Comparison of ENCODE assay signal across 11 mouse cellular contexts in the genomic region with DNA sequence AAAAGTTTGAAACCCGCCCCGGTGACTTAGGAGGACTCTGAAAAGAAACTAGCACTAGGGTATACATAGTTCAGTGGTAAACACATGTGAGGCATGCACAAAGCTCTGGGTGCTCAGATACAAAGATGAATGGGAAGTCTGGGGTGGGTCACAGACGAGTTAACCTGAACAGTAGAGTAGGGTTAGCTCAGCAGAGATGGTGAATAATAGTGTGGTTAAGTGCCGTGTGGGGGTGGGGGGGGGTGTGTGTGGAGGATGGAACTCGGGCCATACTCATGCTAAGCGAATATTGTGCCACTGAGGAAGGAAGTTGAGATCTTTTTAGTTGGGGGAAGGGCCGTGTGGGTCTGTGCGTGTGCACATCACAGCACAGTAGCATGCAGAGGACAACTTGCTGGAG. TPM values are rescaled to one million over a fixed set of nuclear protein-coding genes. Genes with fewer than 3 reads are reported as not detected.
A peak's percentile ranks its signal among the peaks of the same experiment; 100 is the strongest.
DNase-seq lines count a peak whose midpoint lies in the region; ATAC-seq and TF ChIP-seq lines count a peak whose summit lies in the region.
"Had no signal": no experiment of that assay in that cellular context is flagged by ENCODE, and none has a peak within 500 bp of the region (broad histone marks: within the 10 kb centered on the region; RNA-seq: fewer than 3 reads in every experiment).

No protein-coding gene starts in this region.

- H3K4me1 ChIP-seq in hindbrain, embryonic 10.5 days (replicated peaks), result peaks cover 35% of the 10 kb centered on the region
- H3K4me1 ChIP-seq in hindbrain, embryonic 11.5 days (replicated peaks; ENCODE audit: control insufficient read depth, insufficient read depth, low read length), result 0 out of 2 replicates have a peak, but pooled peaks cover 6% of the 10 kb centered on the region
- H3K4me1 ChIP-seq in ES-Bruce4 (ENCODE audit: control insufficient read depth, insufficient read depth, low read length), result peaks cover 4% of the 10 kb centered on the region
- peaks cover 27% of the 10 kb centered on the region for H3K4me1 ChIP-seq in forebrain, embryonic 12.5 days
- peaks cover 42% of the 10 kb centered on the region for H3K4me1 ChIP-seq in liver, embryonic 16.5 days (ENCODE audit: control insufficient read depth, low read depth, low read length)

- peaks cover 53% of the 10 kb centered on the region for H3K36me3 ChIP-seq in hindbrain, embryonic 10.5 days
- 0 out of 2 replicates have a peak, but pooled peaks cover 6% of the 10 kb centered on the region for H3K36me3 ChIP-seq in hindbrain, embryonic 11.5 days (ENCODE audit: control insufficient read depth, insufficient read depth, low read length)
- H3K36me3 ChIP-seq in ES-Bruce4 (ENCODE audit: control insufficient read depth, insufficient read depth, low read length, poor library complexity, severe bottlenecking), result peaks cover 37% of the 10 kb centered on the region
- H3K36me3 ChIP-seq in forebrain, embryonic 12.5 days (replicated peaks), result peaks cover 40% of the 10 kb centered on the region
- peaks cover 25% of the 10 kb centered on the region for H3K36me3 ChIP-seq in liver, embryonic 16.5 days (ENCODE audit: control insufficient read depth, insufficient read depth)

- H3K4me3 ChIP-seq in hindbrain, embryonic 10.5 days, result peak overlapping the region; percentile 86; the same call in 1 of the 2 replicates
- H3K4me3 ChIP-seq in hindbrain, embryonic 11.5 days (ENCODE audit: low read depth, low read length), result no peak overlapping the region
- H3K4me3 ChIP-seq in ES-Bruce4 (ENCODE audit: low read depth, low read length), result no peak overlapping the region
- H3K4me3 ChIP-seq in forebrain, embryonic 12.5 days (replicated peaks), result 0 out of 2 replicates have a peak overlapping the region, but pooled peaks have one; percentile 0
- H3K4me3 ChIP-seq in liver, embryonic 16.5 days (ENCODE audit: low read depth, low read length), result no peak overlapping the region

- H3K9me3 ChIP-seq in hindbrain, embryonic 10.5 days, result no peaks in the 10 kb centered on the region
- H3K9me3 ChIP-seq in hindbrain, embryonic 11.5 days (ENCODE audit: control insufficient read depth, low read length), result no peaks in the 10 kb centered on the region
- H3K9me3 ChIP-seq in ES-Bruce4 (replicated peaks; ENCODE audit: control insufficient read depth, insufficient read depth, low read length, poor library complexity, severe bottlenecking), result no peaks in the 10 kb centered on the region
- no peaks in the 10 kb centered on the region for H3K9me3 ChIP-seq in forebrain, embryonic 12.5 days
- no peaks in the 10 kb centered on the region for H3K9me3 ChIP-seq in liver, embryonic 16.5 days (replicated peaks; ENCODE audit: control insufficient read depth, low read length)
- H3K9me3 ChIP-seq: stomach, embryonic 15.5 days had no signal

- no peak for TF ChIP-seq CTCF in ES-Bruce4 (IDR thresholded peaks at IDR 0.05; ENCODE audit: low read depth, low read length)

- H3K27me3 ChIP-seq in hindbrain, embryonic 10.5 days (ENCODE audit: insufficient read depth, poor library complexity, severe bottlenecking), result no peaks in the 10 kb centered on the region
- no peaks in the 10 kb centered on the region for H3K27me3 ChIP-seq in hindbrain, embryonic 11.5 days (ENCODE audit: control insufficient read depth, insufficient read depth, low read length)
- no peaks in the 10 kb centered on the region for H3K27me3 ChIP-seq in ES-Bruce4 (ENCODE audit: control insufficient read depth, insufficient read depth, low read length, poor library complexity, severe bottlenecking)
- 0 out of 2 replicates have a peak, but pooled peaks cover 2% of the 10 kb centered on the region for H3K27me3 ChIP-seq in forebrain, embryonic 12.5 days
- H3K27me3 ChIP-seq in liver, embryonic 16.5 days (ENCODE audit: control insufficient read depth, insufficient read depth, low read depth, low read length), result no peaks in the 10 kb centered on the region
- H3K27me3 ChIP-seq: stomach, embryonic 15.5 days had no signal

- TF ChIP-seq EP300 in ES-Bruce4 (IDR thresholded peaks at IDR 0.05; ENCODE audit: insufficient read depth, low read depth, low read length), result no peak

- no peak for ATAC-seq in hindbrain, embryonic 11.5 days (ENCODE audit: low FRiP score)
- no peak for ATAC-seq in forebrain, embryonic 12.5 days (ENCODE audit: low FRiP score)
- ATAC-seq in liver, embryonic 16.5 days (ENCODE audit: low read depth), result no peak

- TF ChIP-seq POLR2A in ES-Bruce4 (IDR thresholded peaks at IDR 0.05; ENCODE audit: insufficient read depth, low read length), result no peak

- DNase-seq in hindbrain, embryonic 10.5 days (ENCODE audit: low spot score), result no peak
- DNase-seq in hindbrain, embryonic 11.5 days (ENCODE audit: low spot score), result no peak
- no peak for DNase-seq in adrenal gland, postnatal 10 days
- no peak for DNase-seq in frontal cortex, postnatal 10 days (ENCODE audit: low spot score in 2 of 2)
- no peak for DNase-seq in natural killer cell, adult 2 months (ENCODE audit: low spot score in 2 of 2)
- DNase-seq: cerebellum, postnatal 25 days had no signal

- no peak overlapping the region for H3K4me2 ChIP-seq in hindbrain, embryonic 11.5 days (replicated peaks; ENCODE audit: low read depth, low read length)
- H3K4me2 ChIP-seq in forebrain, embryonic 12.5 days, result peak overlapping the region; percentile 74; the same call in 1 of the 2 replicates
- H3K4me2 ChIP-seq in liver, embryonic 16.5 days (ENCODE audit: low read depth, low read length), result peak overlapping the region; percentile 83; the same call in 1 of the 2 replicates

- no peak overlapping the region for H3K27ac ChIP-seq in hindbrain, embryonic 10.5 days
- H3K27ac ChIP-seq in hindbrain, embryonic 11.5 days (ENCODE audit: low read depth, low read length), result no peak overlapping the region
- H3K27ac ChIP-seq in ES-Bruce4 (ENCODE audit: insufficient read depth, low read length), result no peak overlapping the region
- H3K27ac ChIP-seq in forebrain, embryonic 12.5 days, result no peak overlapping the region
- H3K27ac ChIP-seq in liver, embryonic 16.5 days (ENCODE audit: low read length), result no peak overlapping the region
- H3K27ac ChIP-seq: stomach, embryonic 15.5 days had no signal

- WGBS in hindbrain, embryonic 10.5 days, result 84% methylated on average over 8 of the region's 8 CpGs
- 83% methylated on average over 8 of the region's 8 CpGs for WGBS in hindbrain, embryonic 11.5 days
- WGBS in forebrain, embryonic 12.5 days, result 85% methylated on average over 8 of the region's 8 CpGs
- 40% methylated on average over 8 of the region's 8 CpGs for WGBS in liver, embryonic 16.5 days (ENCODE audit: insufficient replicate concordance)

- no peak overlapping the region for H3K9ac ChIP-seq in hindbrain, embryonic 11.5 days (ENCODE audit: low read depth, low read length)
- peak overlapping the region; percentile 88 for H3K9ac ChIP-seq in ES-Bruce4 (ENCODE audit: low read depth, poor library complexity, severe bottlenecking)
- peak overlapping the region; percentile 94; the same call in 1 of the 2 replicates for H3K9ac ChIP-seq in forebrain, embryonic 12.5 days
- H3K9ac ChIP-seq in liver, embryonic 16.5 days (ENCODE audit: low read depth, low read length), result no peak overlapping the region

RNA-seq across cellular contexts. Expression of a gene that starts 2.1 kb away (rescaled TPM):
- 609 and 683 TPM in 2 replicates for polyA plus RNA-seq in hindbrain, embryonic 10.5 days (2016; fragmentation: Nextera tagmentation; extraction: Ambion mirVana)
- 620 and 621 TPM in 2 replicates for polyA plus RNA-seq in hindbrain, embryonic 11.5 days (2014; fragmentation: Nextera tagmentation; extraction: Ambion mirVana)
- polyA plus RNA-seq in ES-Bruce4 (2011; ENCODE audit: insufficient read depth, insufficient read length, low read depth, missing spikeins), result 377 and 424 TPM in 2 replicates
- polyA plus RNA-seq in forebrain, embryonic 12.5 days (2016; fragmentation: Nextera tagmentation; extraction: Ambion mirVana), result 520 and 524 TPM in 2 replicates
- 279 and 280 TPM in 2 replicates for polyA plus RNA-seq in liver, embryonic 16.5 days (2015; fragmentation: Nextera tagmentation; extraction: Ambion mirVana)
- 1,000 to 10,000 TPM; 1,052 to 1,158 TPM for total RNA-seq in adrenal gland, postnatal 10 days (2021)

RNA-seq across cellular contexts. Expression of a gene that starts 2.1 kb away (rescaled TPM):
- polyA plus RNA-seq in hindbrain, embryonic 10.5 days (2016; fragmentation: Nextera tagmentation; extraction: Ambion mirVana), result 0.24 and 0.43 TPM in 2 replicates
- polyA plus RNA-seq in hindbrain, embryonic 11.5 days (2014; fragmentation: Nextera tagmentation; extraction: Ambion mirVana), result 0.36 and 0.54 TPM in 2 replicates
- 0.42 and 0.94 TPM in 2 replicates for polyA plus RNA-seq in ES-Bruce4 (2011; ENCODE audit: insufficient read depth, insufficient read length, low read depth, missing spikeins)
- polyA plus RNA-seq in forebrain, embryonic 12.5 days (2016; fragmentation: Nextera tagmentation; extraction: Ambion mirVana), result 0.29 TPM in 1 of 2 replicates, not detected in the other
- polyA plus RNA-seq in liver, embryonic 16.5 days (2015; fragmentation: Nextera tagmentation; extraction: Ambion mirVana), result 0.13 TPM in 1 of 2 replicates, not detected in the other
- total RNA-seq in adrenal gland, postnatal 10 days (2021), result under 1 TPM; 0.27 to 0.73 TPM
- polyA plus RNA-seq: limb, embryonic 11.5 days had no signal

RNA-seq across cellular contexts. Expression of a gene that starts 26.4 kb away (rescaled TPM):
- 18.8 and 38.5 TPM in 2 replicates for polyA plus RNA-seq in hindbrain, embryonic 10.5 days (2016; fragmentation: Nextera tagmentation; extraction: Ambion mirVana)
- 33.2 and 39.8 TPM in 2 replicates for polyA plus RNA-seq in hindbrain, embryonic 11.5 days (2014; fragmentation: Nextera tagmentation; extraction: Ambion mirVana)
- 0.41 and 0.55 TPM in 2 replicates for polyA plus RNA-seq in ES-Bruce4 (2011; ENCODE audit: insufficient read depth, insufficient read length, low read depth, missing spikeins)
- 30.3 and 37.6 TPM in 2 replicates for polyA plus RNA-seq in forebrain, embryonic 12.5 days (2016; fragmentation: Nextera tagmentation; extraction: Ambion mirVana)
- not detected in 2 replicates for polyA plus RNA-seq in liver, embryonic 16.5 days (2015; fragmentation: Nextera tagmentation; extraction: Ambion mirVana)
- total RNA-seq in adrenal gland, postnatal 10 days (2021), result 1 to 10 TPM; 2.5 to 4.3 TPM
- polyA plus RNA-seq: limb, embryonic 11.5 days had no signal

RNA-seq across cellular contexts. Expression of a gene that starts 36.1 kb away (rescaled TPM):
- 67.0 and 74.3 TPM in 2 replicates for polyA plus RNA-seq in hindbrain, embryonic 10.5 days (2016; fragmentation: Nextera tagmentation; extraction: Ambion mirVana)
- polyA plus RNA-seq in hindbrain, embryonic 11.5 days (2014; fragmentation: Nextera tagmentation; extraction: Ambion mirVana), result 62.5 and 70.0 TPM in 2 replicates
- 63.7 and 69.8 TPM in 2 replicates for polyA plus RNA-seq in ES-Bruce4 (2011; ENCODE audit: insufficient read depth, insufficient read length, low read depth, missing spikeins)
- polyA plus RNA-seq in forebrain, embryonic 12.5 days (2016; fragmentation: Nextera tagmentation; extraction: Ambion mirVana), result 47.1 and 54.2 TPM in 2 replicates
- polyA plus RNA-seq in liver, embryonic 16.5 days (2015; fragmentation: Nextera tagmentation; extraction: Ambion mirVana), result 17.8 and 18.2 TPM in 2 replicates
- 10 to 100 TPM; 61.7 to 68.2 TPM for total RNA-seq in adrenal gland, postnatal 10 days (2021)

Comparison
In these comparisons a context has a peak if more than half of its experiments do, and no peak if none do; other contexts are left out.
1. H3K4me3 ChIP-seq: peak in hindbrain, embryonic 10.5 days (single experiment) and forebrain, embryonic 12.5 days (single experiment); none in hindbrain, embryonic 11.5 days (single experiment), ES-Bruce4 (single experiment) and liver, embryonic 16.5 days (single experiment).
2. H3K9ac ChIP-seq: peak in ES-Bruce4 (single experiment) and forebrain, embryonic 12.5 days (single experiment); none in hindbrain, embryonic 11.5 days (single experiment) and liver, embryonic 16.5 days (single experiment).
3. RNA of a gene that starts 26.4 kb away (polyA plus RNA-seq): 33.2 to 39.8 TPM in hindbrain, embryonic 11.5 days, 18.8 to 38.5 TPM in hindbrain, embryonic 10.5 days and 30.3 to 37.6 TPM in forebrain, embryonic 12.5 days; 0.41 to 0.55 TPM in ES-Bruce4 and not detected in liver, embryonic 16.5 days; every median in the first group is over 10 times any median in the second.